Mouse (Mus musculus): ENCODE data around the gene Fam214a.

Gene Fam214a

DNA sequence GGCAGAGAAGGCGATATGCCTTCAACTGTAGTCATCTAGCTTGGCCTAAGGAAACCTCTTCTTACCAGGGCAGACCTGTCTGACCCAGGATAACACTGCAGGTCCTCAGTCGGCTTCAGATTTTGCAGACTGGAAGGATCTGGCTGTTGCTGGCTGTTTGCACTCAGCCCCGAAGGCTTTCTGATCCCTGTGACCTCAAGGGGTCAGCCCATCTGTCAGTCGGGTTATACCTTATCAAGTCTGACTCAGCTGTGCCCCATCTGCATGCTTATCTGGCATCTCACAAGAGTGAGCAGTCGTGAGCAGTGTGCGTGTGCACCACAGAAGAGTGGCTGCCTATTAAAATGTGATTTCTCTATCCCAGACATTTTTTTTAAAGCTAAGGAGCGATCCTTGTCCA lies 71.4 kb downstream of the Fam214a start:
- no peak for DNase-seq (ENCODE audit: low read depth, low spot score)

DNA sequence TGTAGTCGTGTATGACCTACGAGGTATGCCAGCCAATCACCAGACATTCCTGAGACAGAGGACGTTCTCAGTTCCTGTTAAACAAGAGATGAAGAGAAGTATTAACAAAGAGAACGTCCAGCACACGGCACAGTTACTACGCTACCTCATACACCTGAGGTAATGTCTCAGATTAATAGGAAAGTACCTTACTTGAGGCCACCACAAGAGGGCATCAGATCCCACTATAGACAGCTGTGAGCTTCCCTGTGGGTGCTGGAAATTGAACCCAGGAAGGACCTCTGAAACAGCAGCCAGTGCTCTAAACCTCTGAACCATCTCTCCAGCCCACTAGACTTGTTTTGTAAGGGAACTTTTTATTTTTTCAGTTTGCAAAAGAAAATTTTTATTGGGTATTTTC lies 73.0 kb downstream of the Fam214a start:
- no peak for DNase-seq (ENCODE audit: low read depth, low spot score)

DNA sequence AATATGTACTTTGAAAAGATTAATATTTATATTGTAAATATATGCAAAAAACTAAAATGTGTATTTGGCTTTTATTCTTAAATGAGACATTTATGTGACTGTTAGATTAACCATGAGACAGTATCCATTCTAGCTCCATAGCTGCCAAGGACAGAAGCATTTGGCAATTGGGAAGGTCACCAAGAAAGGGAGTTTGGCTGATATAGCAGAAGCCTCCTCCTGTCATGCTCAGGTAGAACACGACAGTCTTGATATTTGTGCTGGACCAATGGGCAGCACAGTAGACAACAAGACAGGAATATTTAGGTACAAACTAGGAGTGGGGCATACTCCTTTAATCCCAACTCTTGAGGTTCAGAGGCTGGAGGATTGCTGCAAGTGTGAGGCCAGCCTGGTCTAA lies 79.7 kb downstream of the Fam214a start:
- DNase-seq (ENCODE audit: low read depth, low spot score): no peak

DNA sequence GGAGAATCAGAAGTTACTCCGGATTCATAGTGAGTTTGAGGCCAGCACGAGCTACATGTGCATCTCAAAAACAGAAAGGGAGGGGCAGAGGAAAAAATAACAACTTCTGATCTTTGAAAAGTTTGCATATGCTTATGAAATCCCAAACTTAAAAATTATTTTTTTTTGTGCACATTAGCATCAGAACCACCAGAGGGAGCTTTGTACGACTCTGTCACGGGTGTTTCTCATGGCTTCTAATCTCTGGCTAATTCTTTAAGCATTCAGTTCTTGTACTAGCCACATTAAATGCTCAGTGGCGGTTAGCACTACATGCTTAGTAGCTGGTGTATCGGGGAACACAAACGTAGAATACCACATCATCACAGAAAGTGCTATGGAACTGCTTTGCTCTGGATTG lies 80.5 kb downstream of the Fam214a start:
- DNase-seq (ENCODE audit: low read depth, low spot score): no peak

DNA sequence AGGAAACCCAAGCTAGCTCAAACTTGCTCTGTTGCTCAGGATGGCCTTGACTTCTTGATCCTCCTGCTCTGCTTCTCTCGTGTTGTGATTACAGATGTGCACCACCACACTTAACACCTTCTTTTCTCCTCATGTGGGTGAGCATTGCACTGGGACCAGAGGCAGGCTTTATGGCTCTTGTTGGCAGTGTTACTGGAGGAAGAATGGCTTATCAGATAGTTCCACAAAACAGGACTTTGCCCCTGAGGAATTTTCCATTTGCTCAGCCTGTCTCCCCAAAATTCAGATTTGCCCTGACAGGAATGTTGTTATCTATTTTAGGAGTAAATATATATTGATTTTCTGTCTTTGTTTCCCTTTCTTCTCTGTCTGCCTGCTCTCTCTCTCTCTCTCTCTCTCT lies 82.0 kb downstream of the Fam214a start:
- DNase-seq (ENCODE audit: low read depth, low spot score): no peak

DNA sequence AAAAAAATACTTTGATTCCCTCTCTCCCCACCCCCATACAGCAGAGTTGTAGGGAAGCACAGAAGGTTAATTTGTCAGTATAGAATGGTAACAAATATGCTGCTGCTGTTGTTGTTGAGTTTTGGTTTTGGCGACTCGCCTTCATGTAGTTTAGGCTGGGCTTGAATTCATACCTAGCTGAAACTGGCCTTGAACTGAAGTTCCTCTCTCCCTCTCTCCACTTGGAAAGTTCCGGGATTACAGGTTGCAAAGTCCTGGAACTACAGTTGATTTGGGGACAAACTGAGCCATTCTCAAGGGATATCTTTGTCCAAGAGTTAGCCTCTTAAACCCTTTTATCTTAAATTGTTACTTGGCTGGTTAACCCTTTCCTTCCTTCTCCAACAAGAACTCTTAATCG lies 83.3 kb downstream of the Fam214a start:
- DNase-seq (ENCODE audit: low read depth, low spot score): no peak

DNA sequence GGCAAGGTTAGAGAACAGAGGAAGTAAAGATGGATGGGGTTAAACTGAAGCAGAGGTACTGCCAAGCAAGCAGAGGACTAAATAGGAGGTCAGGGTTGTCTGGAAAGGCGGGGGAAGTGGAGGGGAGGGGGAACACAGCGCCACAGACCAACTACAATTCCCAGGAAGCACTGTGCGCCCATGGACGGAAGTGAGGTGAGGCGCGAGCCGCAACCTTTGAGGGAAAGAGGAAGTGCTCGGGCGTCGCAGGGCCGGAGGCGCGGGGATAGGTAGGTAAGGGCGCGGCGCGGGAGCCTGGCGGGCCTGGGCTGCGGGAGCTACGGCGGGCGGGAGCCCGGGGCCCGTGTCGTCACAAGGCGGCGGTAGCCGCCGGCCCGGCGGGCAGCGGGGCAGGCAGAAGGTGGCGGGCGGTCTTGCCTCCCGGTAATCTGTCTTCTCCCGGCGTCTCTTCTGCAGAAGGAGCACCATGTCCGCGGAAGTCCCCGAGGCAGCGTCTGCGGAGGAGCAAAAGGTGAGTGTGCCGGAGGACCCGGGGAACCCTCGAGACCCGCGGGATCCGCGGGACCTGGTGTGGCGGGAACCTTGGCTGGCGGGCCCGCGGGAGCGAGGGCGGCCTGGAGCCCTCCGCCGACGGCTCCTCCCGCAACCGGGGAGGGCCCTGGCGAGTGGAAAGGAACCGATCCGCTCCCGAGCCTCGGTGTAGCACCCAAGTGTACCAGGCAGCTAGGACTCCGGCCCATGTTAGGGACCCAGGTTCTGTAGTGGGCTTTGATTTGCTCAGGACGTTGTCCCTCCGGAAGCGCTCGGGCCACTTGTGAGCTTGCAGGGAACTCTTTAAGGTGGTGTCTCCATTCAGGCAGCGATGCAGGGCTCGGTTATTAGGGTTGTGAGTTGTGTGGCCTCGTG lies 85.0 kb downstream of the Fam214a start, which contains the start of gene Arpp19:
TSS of gene Arpp19 (plus strand) at position 164 of the 906 bp plus-strand sequence.
- DNase-seq (ENCODE audit: low read depth, low spot score): peak; percentile 64

DNA sequence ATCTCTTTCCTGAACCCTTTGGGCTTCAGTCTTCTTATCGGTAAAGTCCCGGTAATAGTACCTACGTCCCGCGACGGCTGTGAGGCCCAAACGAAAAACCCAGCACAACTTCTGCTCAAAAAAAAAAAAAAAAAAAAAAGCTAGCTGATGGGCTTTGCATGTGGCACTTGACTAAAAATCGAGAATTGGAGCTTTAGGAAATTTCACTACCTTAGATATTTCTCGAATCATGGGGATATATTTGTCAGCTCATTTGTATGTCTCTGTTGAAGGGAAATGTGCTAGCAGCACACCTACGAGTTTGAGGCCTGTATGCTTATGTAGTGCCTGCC lies 85.6 kb downstream of the Fam214a start:
- DNase-seq (ENCODE audit: low read depth, low spot score): no peak

DNA sequence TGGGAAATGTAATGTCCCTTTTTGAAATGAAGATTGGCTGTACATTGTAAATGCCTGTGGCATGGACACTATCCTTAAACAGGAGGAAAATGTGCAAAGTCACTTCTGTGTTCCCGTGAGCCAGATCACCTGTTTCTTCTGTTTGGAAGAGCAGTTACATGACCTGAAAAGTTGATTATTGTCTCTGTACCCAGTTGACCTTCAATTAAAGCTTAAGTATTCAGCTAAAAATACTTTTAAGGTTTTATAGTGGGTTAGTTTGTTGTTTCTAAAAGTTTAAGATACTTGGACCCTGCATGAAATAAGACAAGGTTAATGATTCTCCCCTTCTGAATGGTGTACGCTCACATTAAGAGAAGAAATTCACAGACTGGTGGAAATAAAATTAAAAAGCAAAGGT lies 87.9 kb downstream of the Fam214a start:
- no peak for DNase-seq (ENCODE audit: low read depth, low spot score)

DNA sequence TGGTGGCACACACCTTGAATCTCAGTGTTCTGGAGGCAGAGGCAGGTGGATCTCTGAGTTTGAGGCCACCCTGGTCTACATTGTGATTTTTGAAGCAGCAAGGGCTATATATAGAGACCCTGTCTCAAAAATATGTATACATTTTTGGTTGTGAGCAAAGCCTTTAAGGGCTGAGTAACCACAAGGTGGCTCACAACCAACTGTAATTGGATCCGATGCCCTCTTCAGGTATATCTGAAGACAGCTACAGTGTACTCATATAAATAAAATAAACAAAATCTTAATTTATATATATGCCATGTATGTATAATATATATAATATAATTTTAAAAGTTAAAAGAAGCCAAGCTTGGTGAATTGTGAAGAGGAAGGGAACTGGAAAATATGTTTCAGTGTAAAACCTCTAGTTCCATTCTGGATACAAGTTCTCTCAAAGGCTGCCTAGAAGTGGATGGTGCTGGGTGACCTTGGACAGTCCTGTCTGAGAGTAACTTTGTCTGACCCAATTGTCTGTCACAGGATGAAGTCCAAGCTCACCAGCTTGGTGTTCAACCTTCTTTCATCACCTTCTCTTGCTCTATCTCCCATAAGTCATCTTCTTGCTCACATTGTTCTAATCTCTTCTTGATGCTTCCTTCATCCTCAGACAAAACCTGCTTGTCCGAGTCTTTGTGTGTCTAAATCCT lies 89.3 kb downstream of the Fam214a start:
- DNase-seq (ENCODE audit: low read depth, low spot score): no peak

DNA sequence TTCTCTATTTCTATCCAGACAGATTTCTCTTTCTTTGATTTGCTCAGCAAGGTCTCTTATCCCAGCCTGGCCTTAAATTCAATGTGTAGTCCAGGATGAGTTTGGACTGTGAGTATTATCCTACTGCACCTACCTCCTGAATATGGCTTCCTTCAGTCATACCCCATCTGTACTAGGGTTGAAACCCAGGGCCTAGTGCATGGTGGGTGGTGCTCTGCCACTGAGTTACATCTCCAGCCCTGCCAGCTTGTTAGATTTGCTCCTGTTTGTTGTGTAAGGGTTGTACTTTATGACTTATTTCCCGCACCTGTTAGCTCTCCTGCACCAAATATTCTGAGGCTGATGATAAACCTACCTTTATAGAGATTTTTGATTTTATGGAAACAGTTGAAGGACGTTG lies 90.5 kb downstream of the Fam214a start:
- no peak for DNase-seq (ENCODE audit: low read depth, low spot score)

DNA sequence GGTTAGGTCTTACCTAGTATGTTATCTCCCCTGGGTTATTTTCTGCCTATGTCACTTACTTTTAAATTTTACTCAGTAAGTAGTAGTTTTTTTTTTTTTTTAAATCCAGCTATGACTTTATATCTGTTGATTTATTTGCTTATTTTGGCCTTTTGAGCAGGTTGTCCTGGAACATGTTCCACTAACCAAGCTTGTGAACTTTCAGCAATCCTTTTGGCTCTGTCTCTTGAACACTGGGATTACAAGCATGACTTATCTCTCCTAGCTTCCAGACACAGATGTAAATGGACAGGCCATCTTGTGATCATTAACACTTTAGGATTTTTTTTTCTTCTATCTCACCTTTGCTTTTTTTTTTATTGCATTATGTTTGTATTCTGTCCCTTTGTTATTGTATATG lies 94.4 kb downstream of the Fam214a start:
- no peak for DNase-seq (ENCODE audit: low read depth, low spot score)

DNA sequence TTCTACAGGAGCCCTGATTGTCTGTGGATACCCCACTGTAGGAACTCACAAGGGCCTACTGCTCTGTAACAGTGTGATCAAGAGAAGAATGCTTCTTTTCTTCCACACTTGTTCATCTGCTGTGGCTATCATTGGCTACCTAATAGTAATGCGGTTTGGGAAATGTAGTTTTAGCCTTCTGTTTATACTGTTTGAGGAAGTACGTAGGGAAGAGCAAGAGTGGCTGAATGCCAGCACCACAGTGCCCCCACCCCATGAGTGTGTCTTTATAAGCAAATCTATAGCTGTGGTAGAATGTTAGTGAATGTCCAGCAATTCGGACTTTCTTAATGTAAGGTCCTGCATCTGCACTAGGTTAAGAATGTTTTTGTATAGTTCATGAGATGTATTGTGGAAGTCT lies 96.4 kb downstream of the Fam214a start:
- no peak for DNase-seq (ENCODE audit: low read depth, low spot score)

DNA sequence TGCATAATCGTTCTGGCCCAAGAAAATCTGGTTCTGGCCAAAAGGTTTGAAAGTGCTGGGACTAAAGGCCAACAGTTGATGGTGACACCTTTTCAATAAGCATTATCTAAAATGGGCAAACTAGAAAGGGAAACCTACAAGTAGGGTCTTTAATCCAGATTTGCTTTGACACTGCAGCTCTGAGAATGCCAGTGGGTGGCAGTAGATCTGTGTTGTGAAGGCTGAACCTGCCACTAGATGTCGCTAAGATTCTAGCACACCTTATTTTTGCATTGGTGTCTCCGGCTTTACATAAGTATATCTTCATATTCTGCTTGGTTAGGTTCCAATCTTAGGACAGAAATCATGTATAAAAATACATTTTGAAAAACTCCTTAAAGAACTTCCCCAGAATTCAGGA lies 97.3 kb downstream of the Fam214a start:
- no peak for DNase-seq (ENCODE audit: low read depth, low spot score)

DNA sequence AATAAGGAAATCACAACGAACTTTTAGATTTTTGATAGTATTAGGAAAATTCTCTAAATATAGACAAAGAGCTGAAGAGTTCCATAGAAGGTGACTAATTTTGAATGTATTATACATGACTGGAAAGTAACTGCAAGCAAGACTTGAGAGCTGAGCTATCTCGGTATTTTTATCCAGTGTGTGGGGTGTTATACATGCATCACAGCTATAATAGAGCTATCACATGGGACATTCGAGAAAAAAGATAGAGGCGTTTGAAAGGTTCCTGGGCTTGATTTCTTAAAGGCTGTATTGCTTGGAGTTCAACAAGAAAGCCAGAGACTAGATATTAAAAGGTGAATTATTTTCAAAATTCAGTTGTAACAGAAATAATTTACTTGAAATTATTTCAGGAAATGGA lies 99.2 kb downstream of the Fam214a start:
- no peak for DNase-seq (ENCODE audit: low read depth, low spot score)

DNA sequence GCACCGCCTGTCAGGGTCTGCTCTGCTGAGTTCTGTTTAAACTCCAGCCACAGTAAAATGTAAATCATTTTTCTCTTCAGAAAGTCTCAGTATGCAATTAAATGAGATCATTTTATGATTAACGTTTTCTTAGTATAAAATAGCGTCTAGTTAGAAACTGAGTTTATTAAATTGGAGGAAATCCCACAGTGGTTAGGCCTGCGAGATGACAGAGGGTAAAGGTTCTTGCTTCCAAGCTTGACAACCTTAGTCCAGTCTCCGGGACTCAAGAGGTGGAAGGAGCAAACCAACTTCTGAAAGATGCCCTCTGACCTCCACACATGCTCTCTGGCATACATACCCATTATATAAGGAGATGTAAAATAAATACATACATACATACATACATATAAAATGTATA lies 102.4 kb downstream of the Fam214a start:
- DNase-seq (ENCODE audit: low read depth, low spot score): no peak

DNA sequence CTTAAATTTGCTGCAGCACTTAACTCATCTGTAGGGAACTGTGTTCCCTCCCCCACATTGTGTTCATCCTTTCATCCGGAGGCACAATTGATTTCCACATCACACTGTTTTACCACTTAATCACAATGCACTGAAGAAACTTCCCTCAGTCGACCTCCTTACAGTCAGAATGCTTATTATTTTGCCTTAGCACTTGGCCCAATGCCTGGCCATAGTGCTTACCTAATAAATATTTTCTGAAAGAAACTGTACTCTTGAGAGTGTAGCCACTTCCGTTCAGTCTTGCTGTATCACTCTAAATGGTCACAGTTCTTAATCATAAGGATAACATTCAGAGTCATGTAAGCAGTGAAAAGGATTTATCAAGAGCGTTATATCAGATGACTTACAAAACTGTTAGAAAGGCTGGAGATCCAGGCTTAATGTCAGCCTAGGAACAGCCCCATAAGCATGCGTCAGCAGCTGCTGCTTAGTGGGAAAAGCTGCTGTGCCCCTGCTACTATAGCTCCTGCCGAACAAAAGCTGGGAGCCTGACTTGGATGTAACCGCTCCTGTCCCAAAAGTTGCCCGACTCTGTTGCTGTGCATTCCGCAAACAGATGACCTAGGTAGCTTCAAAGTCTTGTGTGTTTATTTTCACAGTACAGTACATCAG lies 112.1 kb downstream of the Fam214a start:
- DNase-seq (ENCODE audit: low read depth, low spot score): no peak

DNA sequence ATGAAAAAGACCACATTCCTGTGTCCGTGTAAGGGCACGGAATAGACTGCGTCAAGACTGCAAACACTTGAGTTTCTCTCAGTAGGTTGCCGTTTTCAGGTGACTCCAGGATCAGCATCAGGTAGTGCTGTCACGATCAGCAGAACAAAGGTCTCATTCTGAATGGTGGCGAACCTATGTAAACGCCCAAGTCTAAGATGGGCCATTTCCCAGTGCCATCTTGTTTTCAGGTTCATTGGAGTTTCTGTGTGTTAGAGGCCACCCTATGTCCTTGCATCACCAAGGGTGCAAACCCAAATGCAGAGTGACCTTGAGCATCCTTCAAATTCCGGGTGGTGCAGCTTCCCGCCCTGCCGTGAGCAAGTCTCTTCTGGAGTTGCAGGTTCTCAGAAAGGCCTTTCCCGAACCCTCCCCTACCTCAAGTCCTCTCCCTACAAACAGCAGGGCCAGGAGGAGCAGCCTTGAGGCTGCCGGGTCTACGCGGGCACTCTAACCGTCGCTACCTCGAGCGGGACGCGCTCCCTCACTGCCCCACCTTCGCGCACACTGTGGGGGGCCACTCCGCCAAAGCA lies 117.9 kb downstream of the Fam214a start, which contains the start of gene Myo5a:
TSS of gene Myo5a (plus strand) at position 559 of the 572 bp plus-strand sequence.
- no peak for DNase-seq (ENCODE audit: low read depth, low spot score)

DNA sequence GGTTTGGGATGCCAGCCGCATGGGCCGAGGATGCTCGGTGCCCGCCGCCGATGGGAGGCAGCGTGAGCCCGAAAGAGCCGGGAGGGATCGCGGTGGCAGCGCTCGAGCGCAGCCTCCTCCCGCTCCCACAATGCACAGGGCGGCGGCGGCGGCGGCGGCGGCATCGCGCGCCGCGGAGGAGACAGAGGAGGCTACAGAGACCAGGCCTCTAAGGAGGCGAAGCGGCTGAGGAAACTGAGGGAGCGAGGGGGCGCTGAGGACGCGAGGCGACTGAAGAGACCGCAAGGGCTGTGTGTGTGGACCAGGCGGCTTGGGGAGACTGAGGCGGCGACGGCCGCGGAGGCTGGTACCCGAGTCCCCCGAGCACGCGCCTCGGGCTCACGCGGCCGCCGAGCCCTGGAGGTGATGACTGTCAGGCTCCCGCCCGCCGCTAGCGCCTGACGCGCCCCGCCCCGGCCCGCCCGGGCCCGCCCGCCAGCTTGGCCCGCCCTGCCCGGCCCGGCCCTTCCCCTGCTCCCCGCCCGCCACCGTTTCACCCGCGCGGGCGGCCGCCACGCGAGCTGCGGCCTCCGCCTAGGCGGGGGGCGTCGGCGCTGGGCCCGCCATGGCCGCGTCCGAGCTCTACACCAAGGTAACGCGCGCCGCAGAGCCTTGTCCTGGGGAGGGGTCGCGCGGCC lies 118.5 kb downstream of the Fam214a start:
- DNase-seq (ENCODE audit: low read depth, low spot score): peak; percentile 71

DNA sequence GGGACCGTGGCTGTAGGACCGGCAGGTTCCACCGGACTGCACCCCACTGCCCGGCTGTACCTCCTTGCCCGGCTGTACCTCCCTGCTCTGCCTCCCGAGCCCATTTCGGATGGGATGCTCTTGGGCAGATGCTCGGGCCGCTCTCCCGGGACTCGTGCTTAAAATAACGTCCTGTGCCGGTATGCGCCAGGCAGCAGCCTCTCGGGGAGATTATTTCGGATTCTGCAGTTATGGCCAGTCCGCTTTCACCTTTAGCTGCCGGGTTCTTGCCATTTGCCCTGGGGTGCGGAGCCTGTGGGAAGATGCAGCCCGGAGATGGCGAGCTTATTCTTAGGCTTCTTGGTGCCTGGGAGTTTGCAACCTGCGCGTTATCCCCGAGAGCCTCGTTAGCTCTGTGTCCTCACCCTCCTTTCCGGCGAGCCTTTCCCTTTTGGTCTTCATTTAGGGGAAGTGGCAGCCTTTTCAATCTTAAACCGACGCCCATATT lies 119.1 kb downstream of the Fam214a start:
- no peak for DNase-seq (ENCODE audit: low read depth, low spot score)

DNA sequence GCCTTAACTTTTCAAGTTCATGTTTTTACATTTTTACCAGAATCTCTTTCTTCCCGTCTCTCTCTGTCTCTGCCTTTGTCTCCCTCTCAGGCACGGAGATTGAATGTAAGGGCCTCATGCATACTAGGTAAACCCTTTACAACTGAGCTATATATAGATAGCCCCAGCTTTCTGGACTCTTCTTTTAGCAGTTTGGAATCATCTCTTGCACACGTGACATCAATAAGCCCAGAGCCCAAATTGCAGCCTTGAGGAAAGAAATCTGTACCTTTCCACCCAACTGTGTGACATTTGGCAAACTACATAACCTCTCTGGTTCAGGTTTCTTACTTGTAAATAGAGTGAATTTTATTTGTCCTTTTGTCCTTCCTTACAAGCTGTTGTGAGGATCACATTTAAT lies 119.7 kb downstream of the Fam214a start:
- DNase-seq (ENCODE audit: low read depth, low spot score): no peak

DNA sequence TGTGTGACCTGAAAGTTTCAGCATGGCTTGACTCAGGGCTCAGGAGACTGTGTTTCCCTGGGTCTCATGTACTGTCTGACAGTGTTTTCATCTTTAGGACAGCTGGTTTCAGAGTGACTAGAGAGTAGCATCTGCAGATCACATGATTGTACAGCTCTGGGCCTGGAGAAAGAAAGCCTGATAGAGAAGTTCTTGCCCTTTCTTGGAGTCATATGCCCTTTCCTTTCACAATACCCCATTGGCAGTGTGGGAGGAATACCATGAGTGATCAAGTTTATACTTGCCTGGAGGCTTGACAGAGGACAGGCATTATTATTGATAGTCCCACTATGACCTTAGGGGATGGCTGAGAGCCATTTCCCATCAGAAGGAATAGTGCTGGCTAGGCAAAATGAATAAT lies 124.5 kb downstream of the Fam214a start:
- DNase-seq (ENCODE audit: low read depth, low spot score): no peak

Measured in brain, embryonic 18.5 days (tissue).